Mouse (Mus musculus) E14TG2a.4 (cell line): Measurements from ENCODE around the gene Nosip.

Experiments
- CTCF ChIP-seq: conservative IDR thresholded peaks from 2 replicates; pipeline ENCODE4 v1.5.1; 2014; ENCODE audit warnings: low read length
- POU5F1 ChIP-seq: IDR thresholded peaks from 2 replicates; pipeline ENCODE4 v1.6.1; 2014; ENCODE audit warnings: low read length, borderline replicate concordance

- TF ChIP-seq CTCF, result no peak
- TF ChIP-seq POU5F1, result no peak
Measured at GRCm38 (mm10) chr7:45088597-45088996, 26.4 kb downstream of the Nosip start.
